Mouse (Mus musculus): ENCODE data around the gene Timm13. TPM values are rescaled to one million over a fixed set of nuclear protein-coding genes. Genes with fewer than 3 reads are reported as not detected.

Gene Timm13
- polyA plus RNA-seq, 1 experiment from 2014 or later = 401 TPM

DNA sequence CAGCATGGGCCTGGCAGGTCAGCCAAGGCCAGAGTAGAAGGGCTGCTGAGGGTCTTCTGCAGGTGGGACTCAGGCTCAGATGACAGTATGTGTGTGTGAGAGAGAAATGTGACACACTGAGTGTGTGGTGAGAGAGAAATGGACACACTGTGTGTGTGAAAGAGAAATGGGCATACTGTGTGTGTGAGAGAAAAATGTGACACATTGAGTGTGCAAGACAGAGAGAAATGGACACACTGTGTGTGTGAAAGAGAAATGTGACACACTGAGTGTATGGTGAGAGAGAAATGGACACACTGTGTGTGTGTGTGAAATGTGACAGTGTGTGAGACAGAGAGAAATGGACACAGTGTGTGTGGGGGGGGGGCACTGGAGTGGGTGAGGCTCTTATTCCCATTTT, 11.1 kb upstream of the Timm13 start:
- peaks cover 97% of the 10 kb centered on the region for H3K36me3 ChIP-seq (replicated peaks)

GRCm38 (mm10) chr10:80911354-80911753, 10.6 kb upstream of the Timm13 start:
- DNase-seq (ENCODE audit: extremely low spot score, low spot score) = no peak
- no peaks in the 10 kb centered on the region for H3K9me3 ChIP-seq
- 96% methylated on average over 4 of the region's 4 CpGs for WGBS
- H3K27me3 ChIP-seq (ENCODE audit: poor library complexity, severe bottlenecking) = no peaks in the 10 kb centered on the region
- H3K27ac ChIP-seq = no peak overlapping the region
- no peak overlapping the region for H3K4me3 ChIP-seq
- peaks cover 7% of the 10 kb centered on the region for H3K4me1 ChIP-seq
- peaks cover 98% of the 10 kb centered on the region for H3K36me3 ChIP-seq (replicated peaks)

More for the DNA sequence above, 11.1 kb upstream of the Timm13 start:
- no peak overlapping the region for H3K27ac ChIP-seq
- H3K27me3 ChIP-seq (ENCODE audit: poor library complexity, severe bottlenecking) = no peaks in the 10 kb centered on the region
- no peaks in the 10 kb centered on the region for H3K9me3 ChIP-seq
- no peak for DNase-seq (ENCODE audit: extremely low spot score, low spot score)
- H3K4me3 ChIP-seq = no peak overlapping the region
- H3K4me1 ChIP-seq = peaks cover 12% of the 10 kb centered on the region

DNA sequence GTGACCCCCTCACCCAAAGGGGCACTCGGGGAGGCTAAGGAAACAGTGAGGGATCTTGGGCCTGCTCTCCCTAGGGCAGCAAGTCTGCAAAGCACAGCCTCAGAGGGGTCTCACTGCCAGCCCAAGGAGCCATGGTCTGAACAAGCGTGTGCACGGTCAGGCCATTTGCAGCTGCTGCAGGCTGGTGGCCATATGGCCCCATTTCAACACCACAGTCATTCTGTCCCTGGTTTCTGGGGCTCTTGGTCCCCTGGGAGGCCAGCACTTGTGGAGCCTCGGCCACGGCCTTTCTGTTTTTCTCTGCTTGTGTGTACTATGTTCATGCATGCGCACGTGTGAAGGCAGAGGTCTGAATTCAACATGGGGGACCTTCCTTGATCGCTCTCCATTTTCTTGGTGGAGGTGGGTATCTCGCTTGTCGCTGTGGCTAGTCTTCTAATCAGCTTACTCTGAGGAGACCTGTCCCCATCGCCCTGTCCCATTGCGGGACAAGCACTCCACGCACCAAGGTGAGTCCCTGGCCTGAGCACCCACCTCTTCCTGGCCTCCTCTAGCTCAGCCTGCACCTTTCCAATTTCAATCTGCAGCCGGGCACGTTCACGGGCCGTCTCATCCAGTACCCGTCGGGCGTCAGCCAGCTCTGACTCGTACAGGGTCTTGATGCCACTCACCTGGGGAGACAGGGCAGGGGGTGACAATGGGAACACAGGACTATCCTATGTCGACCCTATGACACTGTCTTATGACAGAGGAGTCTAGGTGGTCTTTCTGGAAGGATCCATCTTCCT, 8.8 kb upstream of the Timm13 start:
- Histone ChIP-seq H3K27me3 (ENCODE audit: poor library complexity, severe bottlenecking) (no peaks in the 10 kb centered on the region), H3K9me3 (no peaks in the 10 kb centered on the region), H3K36me3 (replicated peaks) (peaks cover 98% of the 10 kb centered on the region), H3K27ac (no peak overlapping the region), H3K4me3 (no peak overlapping the region), H3K4me1 (no peaks in the 10 kb centered on the region)
- 94% methylated on average over 22 of the region's 22 CpGs for WGBS
- DNase-seq (ENCODE audit: extremely low spot score, low spot score) = no peak

DNA sequence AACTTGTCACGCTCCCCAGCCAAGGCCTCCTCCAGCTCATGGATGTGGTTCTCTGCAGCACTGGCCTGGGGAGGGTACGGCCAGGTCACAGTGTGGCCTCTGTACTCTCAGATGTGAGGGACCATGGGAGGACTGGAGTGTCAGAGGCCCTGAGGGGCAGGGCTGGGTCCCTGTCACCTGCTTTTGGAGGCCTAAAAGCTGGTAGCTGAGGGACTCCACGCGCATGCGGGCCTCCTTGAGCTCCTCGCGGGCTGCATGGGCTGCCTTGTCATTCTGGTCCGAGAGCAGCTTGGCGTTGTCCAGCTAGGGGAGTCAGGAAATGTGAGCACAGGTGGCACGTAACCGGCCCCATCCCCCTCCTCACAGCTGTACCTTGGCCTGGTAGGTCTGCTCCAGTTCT, 3.9 kb upstream of the Timm13 start:
- H3K36me3 ChIP-seq (replicated peaks) = peaks cover 85% of the 10 kb centered on the region
- no peaks in the 10 kb centered on the region for H3K27me3 ChIP-seq (ENCODE audit: poor library complexity, severe bottlenecking)
- 95% methylated on average over 11 of the region's 11 CpGs for WGBS
- DNase-seq (ENCODE audit: extremely low spot score, low spot score) = no peak
- H3K9me3 ChIP-seq = no peaks in the 10 kb centered on the region
- peaks cover 8% of the 10 kb centered on the region for H3K4me1 ChIP-seq
- no peak overlapping the region for H3K27ac ChIP-seq
- no peak overlapping the region for H3K4me3 ChIP-seq

DNA sequence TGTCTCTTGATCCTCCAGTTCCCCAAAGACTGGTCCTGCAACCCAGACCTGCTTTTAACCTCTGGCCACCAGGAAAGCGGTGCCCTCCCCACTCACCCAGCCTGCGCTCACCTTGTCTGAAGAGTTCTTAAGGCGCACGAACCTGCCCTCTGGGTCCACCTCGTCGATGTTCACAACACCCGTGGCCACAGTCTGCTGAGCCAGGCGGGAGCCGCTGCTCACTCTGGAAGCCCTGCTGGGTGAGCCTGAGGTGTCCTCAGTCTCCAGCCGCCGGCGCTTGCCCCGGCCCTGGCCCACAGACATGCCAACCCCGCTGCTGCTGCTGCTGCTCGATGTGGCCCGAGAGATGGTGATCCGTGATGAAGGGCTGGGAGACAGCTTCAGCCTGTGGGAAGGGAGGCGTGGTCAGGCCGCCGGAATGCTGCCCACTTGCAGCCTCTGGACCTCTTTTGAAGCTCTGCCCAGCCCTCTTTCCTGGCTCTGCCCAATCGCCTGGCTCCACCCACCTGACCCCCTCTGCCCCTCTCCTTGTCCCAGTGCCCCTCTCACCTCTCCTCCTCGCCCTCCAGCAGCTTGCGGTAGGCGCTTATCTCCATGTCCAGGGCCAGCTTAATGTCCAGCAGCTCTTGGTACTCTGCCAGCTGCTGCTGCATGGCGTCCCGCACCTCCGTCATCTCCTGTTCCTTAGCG, 3.4 kb upstream of the Timm13 start:
- no peak overlapping the region for H3K4me3 ChIP-seq
- no peak for DNase-seq (ENCODE audit: extremely low spot score, low spot score)
- H3K27me3 ChIP-seq (ENCODE audit: poor library complexity, severe bottlenecking) = no peaks in the 10 kb centered on the region
- WGBS = 91% methylated on average over 28 of the region's 28 CpGs
- no peaks in the 10 kb centered on the region for H3K9me3 ChIP-seq
- H3K4me1 ChIP-seq = peaks cover 13% of the 10 kb centered on the region
- no peak overlapping the region for H3K27ac ChIP-seq
- peaks cover 85% of the 10 kb centered on the region for H3K36me3 ChIP-seq (replicated peaks)

DNA sequence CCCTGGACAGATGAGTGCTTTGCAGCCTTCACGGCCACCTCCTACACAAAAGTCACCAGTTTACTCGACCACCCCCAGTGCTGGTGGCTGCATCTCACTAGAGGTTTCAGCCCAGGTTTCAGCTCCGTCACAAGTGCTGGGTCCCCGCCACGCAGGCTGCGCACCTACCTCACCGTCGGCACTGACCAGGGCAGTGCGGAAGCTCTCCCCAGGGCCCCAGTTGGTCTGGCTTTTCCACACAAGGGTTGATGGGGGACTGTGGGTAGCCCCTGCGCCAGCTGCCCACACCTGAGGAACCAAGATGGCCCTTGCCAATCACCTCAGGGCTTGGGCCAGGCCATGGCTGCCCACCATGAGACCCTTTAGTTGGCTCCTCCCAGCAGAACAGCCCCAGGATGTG, 2.5 kb upstream of the Timm13 start:
- peaks cover 2% of the 10 kb centered on the region; the same call in 1 of the 2 replicates for H3K27me3 ChIP-seq (ENCODE audit: poor library complexity, severe bottlenecking)
- no peak for DNase-seq (ENCODE audit: extremely low spot score, low spot score)
- H3K27ac ChIP-seq = no peak overlapping the region
- no peaks in the 10 kb centered on the region for H3K9me3 ChIP-seq
- H3K4me1 ChIP-seq = peaks cover 22% of the 10 kb centered on the region
- H3K4me3 ChIP-seq = no peak overlapping the region
- H3K36me3 ChIP-seq (replicated peaks) = peaks cover 85% of the 10 kb centered on the region
- WGBS = 93% methylated on average over 10 of the region's 10 CpGs

DNA sequence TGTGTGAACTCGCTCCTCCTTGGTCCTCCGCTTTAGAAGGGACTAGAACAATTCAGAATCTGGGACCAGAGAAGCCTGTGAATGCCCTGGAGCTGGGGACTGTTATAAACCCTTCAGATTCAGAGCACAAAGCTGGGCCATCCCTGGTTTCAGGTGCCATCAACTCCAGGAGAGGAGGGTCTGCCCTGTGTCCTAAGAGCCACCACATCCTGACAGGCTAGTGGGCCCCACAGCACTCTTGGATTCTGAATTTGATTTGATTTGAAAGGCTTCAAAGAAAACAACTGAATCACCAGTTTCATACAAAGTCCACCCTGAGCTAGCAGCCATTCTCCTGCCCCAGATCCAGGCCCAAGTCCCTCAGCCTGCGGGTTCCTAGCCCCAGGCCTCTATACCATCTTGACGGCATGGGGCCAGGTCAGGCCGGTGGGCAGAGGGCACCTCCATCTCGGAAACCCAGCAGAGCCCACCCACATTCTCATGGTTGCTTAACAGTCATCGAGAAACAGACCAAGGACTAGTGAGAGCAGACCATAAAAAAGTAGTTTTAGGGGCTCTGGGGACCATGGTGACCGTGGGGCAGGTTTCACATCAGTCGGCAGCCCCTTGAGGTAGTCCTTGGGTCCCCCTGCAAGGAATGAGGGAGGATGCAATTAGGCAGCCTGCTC, 1.6 kb upstream of the Timm13 start:
- no peaks in the 10 kb centered on the region for H3K9me3 ChIP-seq
- no peak overlapping the region for H3K4me3 ChIP-seq
- peaks cover 30% of the 10 kb centered on the region for H3K4me1 ChIP-seq
- H3K27me3 ChIP-seq (ENCODE audit: poor library complexity, severe bottlenecking) = peaks cover 11% of the 10 kb centered on the region
- 97% methylated on average over 9 of the region's 9 CpGs for WGBS
- no peak overlapping the region for H3K27ac ChIP-seq
- peaks cover 85% of the 10 kb centered on the region for H3K36me3 ChIP-seq (replicated peaks)
- no peak for DNase-seq (ENCODE audit: extremely low spot score, low spot score)

DNA sequence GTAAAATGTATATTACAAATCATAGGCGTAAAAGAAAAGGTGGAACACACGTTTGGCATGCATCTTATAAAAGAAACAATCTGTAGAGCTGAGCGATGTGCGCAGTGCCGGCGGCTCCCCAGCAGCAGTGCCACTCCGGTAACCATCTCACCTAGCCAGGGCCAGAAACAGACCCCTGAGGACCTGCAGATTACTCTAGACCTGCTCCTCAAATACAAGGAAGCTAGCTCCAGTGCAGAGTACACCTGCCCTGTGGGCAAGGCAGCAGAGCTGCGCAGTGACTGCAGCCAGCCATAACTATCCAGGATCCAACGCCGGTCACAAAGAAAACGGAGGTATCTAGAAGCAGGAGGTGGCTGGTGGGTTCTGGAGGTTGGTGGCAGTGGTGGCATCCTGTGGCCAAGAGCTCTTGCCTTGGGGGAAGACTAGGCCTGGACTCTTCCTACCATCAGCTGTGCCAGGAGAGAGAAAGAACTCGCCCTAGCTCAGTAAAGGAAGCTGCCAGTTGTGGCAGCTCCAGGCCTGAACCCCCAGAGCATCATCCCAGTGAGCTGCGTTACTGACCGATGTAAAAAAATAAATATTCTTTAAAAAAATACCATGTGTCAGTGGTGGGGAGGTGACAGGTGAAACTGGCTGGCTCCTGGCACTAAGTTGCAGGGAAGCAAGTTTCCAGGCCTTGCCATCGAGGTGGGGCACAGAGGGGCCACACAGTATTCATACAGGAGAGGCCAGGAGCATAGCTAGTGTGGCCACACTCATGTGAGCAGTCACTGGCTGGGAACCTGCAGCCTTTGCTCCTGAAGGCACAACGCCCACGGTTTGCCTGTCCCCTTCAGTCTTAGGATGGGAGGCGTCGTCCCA, 872 bp upstream of the Timm13 start:
- H3K36me3 ChIP-seq (replicated peaks) = peaks cover 80% of the 10 kb centered on the region
- no peak for DNase-seq (ENCODE audit: extremely low spot score, low spot score)
- H3K9me3 ChIP-seq = no peaks in the 10 kb centered on the region
- WGBS = 89% methylated on average over 19 of the region's 19 CpGs
- H3K27me3 ChIP-seq (ENCODE audit: poor library complexity, severe bottlenecking) = peaks cover 12% of the 10 kb centered on the region
- peak overlapping the region; percentile 91; the same call in 1 of the 2 replicates for H3K27ac ChIP-seq
- peak overlapping the region; percentile 78; the same call in 1 of the 2 replicates for H3K4me3 ChIP-seq
- H3K4me1 ChIP-seq = peaks cover 30% of the 10 kb centered on the region

DNA sequence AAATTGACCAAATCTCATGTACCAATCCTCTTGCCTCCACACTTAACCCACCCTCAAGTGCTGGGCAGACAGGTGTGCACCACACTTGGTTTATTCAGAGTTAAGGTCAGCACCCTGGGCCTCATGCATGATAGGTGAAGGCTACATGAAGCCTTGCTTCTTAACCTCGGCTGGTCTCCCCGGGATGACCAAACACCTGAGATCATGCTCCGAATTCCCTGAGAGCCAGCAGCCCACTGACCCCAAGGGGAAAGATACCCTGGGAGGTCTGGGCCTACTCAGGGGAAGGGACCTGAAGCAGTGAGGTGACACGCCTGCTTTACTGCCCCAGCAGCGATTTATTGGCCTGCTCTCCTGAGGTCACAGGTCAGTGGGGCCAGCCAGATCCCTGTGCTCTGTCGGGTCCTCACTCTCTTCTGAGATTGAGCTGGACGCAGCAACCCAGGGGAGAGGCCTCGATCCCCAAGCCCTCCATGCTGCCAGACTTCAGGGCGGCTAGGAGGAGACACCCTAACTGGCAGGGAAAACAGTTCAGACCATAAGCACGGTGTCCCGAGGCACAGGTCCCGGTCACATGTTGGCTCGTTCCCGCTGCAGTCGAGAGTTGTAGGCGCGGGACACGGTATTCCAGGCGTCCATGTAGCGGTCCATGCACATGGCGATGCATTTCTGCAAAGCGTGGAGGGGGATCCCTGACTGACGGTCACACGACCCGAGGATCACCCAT, 1.0 kb downstream of the Timm13 start:
- peaks cover 12% of the 10 kb centered on the region for H3K27me3 ChIP-seq (ENCODE audit: poor library complexity, severe bottlenecking)
- DNase-seq (ENCODE audit: extremely low spot score, low spot score) = no peak
- H3K9me3 ChIP-seq = no peaks in the 10 kb centered on the region
- H3K4me1 ChIP-seq = peaks cover 30% of the 10 kb centered on the region
- H3K4me3 ChIP-seq = peak overlapping the region; percentile 78
- peaks cover 61% of the 10 kb centered on the region for H3K36me3 ChIP-seq (replicated peaks)
- WGBS = 16% methylated on average over 25 of the region's 25 CpGs
- H3K27ac ChIP-seq = peak overlapping the region; percentile 91

DNA sequence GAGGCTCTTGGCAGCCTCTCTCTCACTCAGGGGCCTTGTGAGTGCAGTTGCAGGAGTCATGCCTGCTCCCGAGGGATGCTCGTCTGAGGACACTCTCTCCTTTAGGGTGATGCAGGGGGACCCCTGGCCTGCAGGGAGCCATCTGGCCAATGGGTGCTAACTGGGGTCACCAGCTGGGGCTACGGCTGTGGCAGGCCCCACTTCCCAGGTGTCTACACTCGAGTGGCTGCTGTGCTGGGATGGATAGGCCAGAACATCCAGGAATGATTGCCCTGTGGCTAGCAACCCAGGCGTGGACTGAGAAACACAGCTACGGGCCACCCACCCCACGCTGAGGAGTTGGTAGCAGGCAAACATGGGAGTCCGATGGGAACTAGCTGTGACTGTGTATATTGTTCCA, 1.7 kb downstream of the Timm13 start:
- WGBS = 92% methylated on average over 8 of the region's 8 CpGs
- peaks cover 12% of the 10 kb centered on the region for H3K27me3 ChIP-seq (ENCODE audit: poor library complexity, severe bottlenecking)
- peaks cover 55% of the 10 kb centered on the region for H3K36me3 ChIP-seq (replicated peaks)
- peaks cover 30% of the 10 kb centered on the region for H3K4me1 ChIP-seq
- no peak overlapping the region for H3K27ac ChIP-seq
- H3K9me3 ChIP-seq = no peaks in the 10 kb centered on the region
- peak overlapping the region; percentile 78 for H3K4me3 ChIP-seq
- no peak for DNase-seq (ENCODE audit: extremely low spot score, low spot score)

- DNase-seq (ENCODE audit: extremely low spot score, low spot score) = no peak
- Histone ChIP-seq H3K27ac (no peak overlapping the region), H3K36me3 (replicated peaks) (peaks cover 44% of the 10 kb centered on the region), H3K27me3 (ENCODE audit: poor library complexity, severe bottlenecking) (peaks cover 12% of the 10 kb centered on the region), H3K4me3 (peak overlapping the region; percentile 27), H3K9me3 (0 out of 2 replicates have a peak, but pooled peaks cover under 1% of the 10 kb centered on the region), H3K4me1 (peaks cover 30% of the 10 kb centered on the region)
- 31% methylated on average over 41 of the region's 41 CpGs for WGBS
Measured at GRCm38 (mm10) chr10:80897861-80898510, 2.8 kb downstream of the Timm13 start.
